Mouse (Mus musculus): ENCODE results near the gene Gramd1b. TPM values are rescaled to one million over a fixed set of nuclear protein-coding genes. Genes with fewer than 3 reads are reported as not detected.

The Gramd1b gene
- polyA plus RNA-seq, 1 experiment from 2014 or later = 2.7 TPM

- no peak overlapping the region for H3K27ac ChIP-seq (ENCODE audit: low read depth)
- H3K4me2 ChIP-seq = no peak overlapping the region
- TF ChIP-seq CTCF (IDR thresholded peaks at IDR 0.05; ENCODE audit: low read depth) = no peak
- 81% methylated on average over 7 of the region's 7 CpGs for WGBS
- DNase-seq (no peak), ATAC-seq (ENCODE audit: insufficient read depth) (no peak)
- no peak overlapping the region for H3K4me3 ChIP-seq (ENCODE audit: low read depth, low read length)
- no peak overlapping the region for H3K9ac ChIP-seq
- no peaks in the 10 kb centered on the region for H3K27me3 ChIP-seq (ENCODE audit: insufficient read depth, low read length)
- H3K36me3 ChIP-seq (ENCODE audit: insufficient read depth) = no peaks in the 10 kb centered on the region
- no peaks in the 10 kb centered on the region for H3K9me3 ChIP-seq (ENCODE audit: low read depth, low read length)
- H3K4me1 ChIP-seq (ENCODE audit: insufficient read depth) = no peaks in the 10 kb centered on the region
Observed at GRCm38 (mm10) chr9:40397471-40398245, 133.5 kb downstream of the Gramd1b start.

DNA sequence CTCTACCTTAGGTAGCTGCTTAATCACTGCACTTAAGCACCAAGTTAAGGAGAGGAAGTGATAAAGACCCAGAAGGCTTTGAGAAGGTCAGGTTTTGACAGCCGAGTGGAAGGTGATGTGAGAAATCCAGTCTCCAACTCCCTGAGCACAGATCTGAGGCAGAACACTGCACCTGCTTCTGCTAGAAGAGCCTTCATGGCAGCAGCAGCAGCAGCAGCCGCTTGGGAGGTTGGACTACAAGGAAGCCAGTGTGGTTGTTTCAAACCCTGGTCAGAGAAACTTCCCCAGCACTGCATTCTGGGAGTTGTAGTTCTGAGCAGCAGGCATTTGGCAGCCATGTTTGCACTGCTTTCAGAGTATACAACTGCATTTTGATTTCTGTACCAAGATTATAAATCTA, 134.1 kb downstream of the Gramd1b start:
- Histone ChIP-seq H3K9ac (no peak overlapping the region), H3K4me1 (ENCODE audit: insufficient read depth) (no peaks in the 10 kb centered on the region), H3K4me2 (peak overlapping the region; percentile 49), H3K4me3 (ENCODE audit: low read depth, low read length) (peak overlapping the region; percentile 24), H3K27me3 (ENCODE audit: insufficient read depth, low read length) (no peaks in the 10 kb centered on the region), H3K27ac (ENCODE audit: low read depth) (no peak overlapping the region), H3K9me3 (ENCODE audit: low read depth, low read length) (no peaks in the 10 kb centered on the region), H3K36me3 (ENCODE audit: insufficient read depth) (no peaks in the 10 kb centered on the region)
- DNase-seq (peak; percentile 81), ATAC-seq (ENCODE audit: insufficient read depth) (peak; percentile 67; the same call in 1 of the 2 replicates)
- TF ChIP-seq CTCF (IDR thresholded peaks at IDR 0.05; ENCODE audit: low read depth) = no peak
- WGBS = 23% methylated on average over 2 of the region's 2 CpGs

DNA sequence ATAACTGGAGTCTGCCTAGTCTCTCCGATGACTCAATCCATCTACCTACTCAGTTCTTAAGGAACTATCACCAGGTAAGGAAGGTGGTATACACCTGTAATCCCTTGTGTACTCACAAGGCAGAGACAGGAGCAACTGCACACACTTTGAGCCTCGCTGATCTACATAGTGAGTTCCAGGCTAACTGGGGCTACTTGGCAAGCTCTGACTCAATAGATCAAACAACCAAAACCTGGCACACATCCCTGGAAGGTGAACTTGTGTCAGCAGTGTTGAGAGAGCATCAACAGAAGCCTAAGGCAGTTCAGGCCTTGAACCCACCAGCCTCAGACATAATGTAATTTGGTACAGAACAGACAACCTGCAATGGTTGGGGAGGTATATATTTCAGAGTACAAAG, 135.0 kb downstream of the Gramd1b start:
- 86% methylated on average over 2 of the region's 2 CpGs for WGBS
- Histone ChIP-seq H3K4me3 (ENCODE audit: low read depth, low read length) (no peak overlapping the region), H3K9me3 (ENCODE audit: low read depth, low read length) (no peaks in the 10 kb centered on the region), H3K4me1 (ENCODE audit: insufficient read depth) (no peaks in the 10 kb centered on the region), H3K4me2 (no peak overlapping the region), H3K36me3 (ENCODE audit: insufficient read depth) (no peaks in the 10 kb centered on the region), H3K27me3 (ENCODE audit: insufficient read depth, low read length) (no peaks in the 10 kb centered on the region), H3K27ac (ENCODE audit: low read depth) (no peak overlapping the region), H3K9ac (no peak overlapping the region)
- no peak for ATAC-seq (ENCODE audit: insufficient read depth)
- no peak for DNase-seq
- TF ChIP-seq CTCF (IDR thresholded peaks at IDR 0.05; ENCODE audit: low read depth) = no peak

DNA sequence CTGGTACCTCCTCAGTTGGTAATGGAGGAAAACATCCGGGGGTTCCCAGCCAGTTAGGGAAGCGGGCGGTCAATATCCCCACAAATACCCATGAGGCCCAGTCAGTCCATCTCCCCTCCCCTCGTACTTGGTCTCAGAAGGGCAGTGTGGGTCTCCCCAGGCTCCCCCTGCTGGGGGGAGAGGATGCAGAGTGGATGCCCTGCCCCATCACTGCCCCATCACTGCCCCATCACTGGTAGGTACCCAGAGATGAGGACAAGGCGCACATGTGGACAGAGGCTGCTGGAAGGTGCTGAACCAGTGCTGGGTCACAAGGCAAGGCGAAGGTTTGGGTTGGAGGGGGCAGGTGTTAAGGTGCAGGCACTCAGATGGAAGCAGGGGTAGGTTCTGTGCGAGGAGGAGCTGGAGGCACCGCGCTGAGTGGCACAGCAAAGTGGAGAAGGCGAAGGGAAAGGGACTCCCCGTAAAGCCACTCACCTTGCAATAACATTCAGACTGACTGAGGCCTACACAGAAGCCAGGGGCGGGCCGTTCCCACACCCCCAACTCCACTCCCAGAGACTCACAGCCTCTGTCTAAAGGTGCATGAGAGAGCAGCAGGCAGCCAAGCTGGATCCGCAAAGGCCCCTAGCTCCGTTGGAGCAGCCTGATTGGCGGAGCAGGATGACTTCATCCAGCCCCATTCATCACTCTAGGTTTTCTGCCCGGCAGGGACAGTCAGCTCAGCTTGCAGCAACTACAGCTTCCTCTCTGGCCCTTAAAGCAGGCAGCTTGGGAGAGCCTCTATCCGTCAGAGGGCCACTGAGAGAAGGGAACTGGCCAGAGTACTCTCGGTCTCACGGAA, 139.1 kb downstream of the Gramd1b start:
- H3K9ac ChIP-seq = no peak overlapping the region; the same call in 1 of the 2 replicates
- WGBS = 25% methylated on average over 20 of the region's 20 CpGs
- no peak overlapping the region for H3K4me3 ChIP-seq (ENCODE audit: low read depth, low read length)

GRCm38 (mm10) chr9:40391359-40391758, 139.8 kb downstream of the Gramd1b start:
- Histone ChIP-seq H3K4me1 (ENCODE audit: insufficient read depth) (no peaks in the 10 kb centered on the region), H3K9me3 (ENCODE audit: low read depth, low read length) (no peaks in the 10 kb centered on the region), H3K9ac (no peak overlapping the region), H3K4me3 (ENCODE audit: low read depth, low read length) (no peak overlapping the region), H3K27me3 (ENCODE audit: insufficient read depth, low read length) (no peaks in the 10 kb centered on the region), H3K27ac (ENCODE audit: low read depth) (no peak overlapping the region), H3K4me2 (0 out of 2 replicates have a peak overlapping the region, but pooled peaks have one; percentile 49), H3K36me3 (ENCODE audit: insufficient read depth) (no peaks in the 10 kb centered on the region)
- no peak for DNase-seq
- TF ChIP-seq CTCF (IDR thresholded peaks at IDR 0.05; ENCODE audit: low read depth) = no peak
- ATAC-seq (ENCODE audit: insufficient read depth) = no peak
- 59% methylated on average over 17 of the region's 17 CpGs for WGBS

More for the DNA sequence above, 139.1 kb downstream of the Gramd1b start:
- Histone ChIP-seq H3K36me3 (ENCODE audit: insufficient read depth) (no peaks in the 10 kb centered on the region), H3K4me1 (ENCODE audit: insufficient read depth) (no peaks in the 10 kb centered on the region), H3K4me2 (peak overlapping the region; percentile 49), H3K27ac (ENCODE audit: low read depth) (0 out of 2 replicates have a peak overlapping the region, but pooled peaks have one; percentile 30), H3K9me3 (ENCODE audit: low read depth, low read length) (no peaks in the 10 kb centered on the region), H3K27me3 (ENCODE audit: insufficient read depth, low read length) (no peaks in the 10 kb centered on the region)
- peak; percentile 82 for ATAC-seq (ENCODE audit: insufficient read depth)
- TF ChIP-seq CTCF (IDR thresholded peaks at IDR 0.05; ENCODE audit: low read depth) = peak; percentile 37; the same call in 1 of the 2 replicates
- peak; percentile 81 for DNase-seq

DNA sequence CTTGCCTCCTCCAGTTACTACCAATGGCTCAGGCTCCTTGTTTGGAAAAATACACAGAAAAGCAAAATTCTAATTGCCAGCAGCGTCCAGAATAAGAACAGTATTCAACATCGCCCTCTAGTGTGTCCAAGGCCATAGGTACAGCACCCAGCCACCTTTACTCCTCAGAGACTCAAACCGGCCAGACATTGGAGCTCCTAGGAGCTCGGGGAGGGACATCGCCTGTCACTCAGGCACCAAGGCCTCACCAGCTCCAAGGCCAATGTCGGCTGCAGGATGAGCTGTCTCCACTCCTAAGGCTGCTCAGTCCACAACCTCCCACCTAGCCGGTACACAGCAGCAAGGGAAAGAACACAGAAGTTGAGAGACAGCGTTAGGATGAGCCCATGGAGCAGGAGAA, 140.3 kb downstream of the Gramd1b start:
- Histone ChIP-seq H3K4me3 (ENCODE audit: low read depth, low read length) (no peak overlapping the region), H3K36me3 (ENCODE audit: insufficient read depth) (no peaks in the 10 kb centered on the region), H3K4me2 (no peak overlapping the region), H3K9me3 (ENCODE audit: low read depth, low read length) (no peaks in the 10 kb centered on the region), H3K9ac (no peak overlapping the region), H3K4me1 (ENCODE audit: insufficient read depth) (no peaks in the 10 kb centered on the region), H3K27me3 (ENCODE audit: insufficient read depth, low read length) (no peaks in the 10 kb centered on the region), H3K27ac (ENCODE audit: low read depth) (no peak overlapping the region)
- ATAC-seq (ENCODE audit: insufficient read depth) (peak; percentile 32; the same call in 1 of the 2 replicates), DNase-seq (peak; percentile 42)
- WGBS = 39% methylated on average over 8 of the region's 8 CpGs
- peak; percentile 33; the same call in 1 of the 2 replicates for TF ChIP-seq CTCF (IDR thresholded peaks at IDR 0.05; ENCODE audit: low read depth)

DNA sequence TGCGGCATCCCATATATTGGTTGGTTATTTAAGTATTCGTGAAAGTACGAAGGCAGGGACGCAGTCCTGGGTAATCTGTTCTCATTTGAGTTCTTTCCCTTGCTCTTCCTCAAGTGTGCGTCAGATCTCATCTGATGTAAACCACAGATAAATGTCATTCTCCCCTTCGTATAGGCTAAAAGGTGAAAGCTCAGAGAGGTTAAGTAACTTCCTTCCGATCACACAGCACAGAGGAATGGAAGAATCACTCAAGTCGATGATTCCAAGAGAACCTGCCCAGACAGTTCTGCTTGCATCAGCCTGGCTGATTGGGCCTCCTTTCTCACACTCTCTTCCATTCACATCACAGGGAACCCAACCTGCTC, 140.8 kb downstream of the Gramd1b start:
- Histone ChIP-seq H3K36me3 (ENCODE audit: insufficient read depth) (no peaks in the 10 kb centered on the region), H3K4me2 (no peak overlapping the region), H3K4me3 (ENCODE audit: low read depth, low read length) (no peak overlapping the region), H3K27ac (ENCODE audit: low read depth) (no peak overlapping the region), H3K27me3 (ENCODE audit: insufficient read depth, low read length) (no peaks in the 10 kb centered on the region), H3K4me1 (ENCODE audit: insufficient read depth) (no peaks in the 10 kb centered on the region), H3K9ac (no peak overlapping the region), H3K9me3 (ENCODE audit: low read depth, low read length) (no peaks in the 10 kb centered on the region)
- no peak for TF ChIP-seq CTCF (IDR thresholded peaks at IDR 0.05; ENCODE audit: low read depth)
- ATAC-seq (ENCODE audit: insufficient read depth) (no peak), DNase-seq (no peak)
- 90% methylated on average over 8 of the region's 8 CpGs for WGBS
